Mouse (Mus musculus) lung, postnatal 36 days (tissue): Measurements from ENCODE around the gene Map7.
A peak's percentile ranks its signal among the peaks of the same experiment; 100 is the strongest.

Source experiments
- DNase-seq: peaks from one replicate; pipeline ENCODE4 v3.0.0; 2022; ENCODE audit warnings: mixed read lengths

The Map7 gene

DNA sequence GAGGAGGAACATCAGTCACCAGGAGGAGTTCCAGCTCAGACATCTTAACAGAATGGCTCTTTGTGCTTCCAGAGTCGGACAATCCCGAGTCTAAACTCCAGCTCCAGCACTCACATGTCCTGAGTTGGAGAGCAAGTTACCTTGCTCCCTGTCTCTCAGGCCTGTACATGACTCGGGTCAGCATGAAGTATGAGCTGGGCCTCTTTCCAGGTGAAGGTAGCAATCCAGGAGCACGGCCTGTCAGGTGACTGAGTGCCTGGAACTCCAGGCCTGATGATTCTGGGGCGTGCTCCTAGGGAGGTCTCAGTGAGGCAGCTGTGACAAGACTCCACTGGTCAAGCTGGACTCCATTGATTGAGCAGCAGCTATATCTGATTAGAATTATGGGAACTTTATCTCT lies 90.0 kb downstream of the Map7 start:
- DNase-seq, result peak; percentile 37

DNA sequence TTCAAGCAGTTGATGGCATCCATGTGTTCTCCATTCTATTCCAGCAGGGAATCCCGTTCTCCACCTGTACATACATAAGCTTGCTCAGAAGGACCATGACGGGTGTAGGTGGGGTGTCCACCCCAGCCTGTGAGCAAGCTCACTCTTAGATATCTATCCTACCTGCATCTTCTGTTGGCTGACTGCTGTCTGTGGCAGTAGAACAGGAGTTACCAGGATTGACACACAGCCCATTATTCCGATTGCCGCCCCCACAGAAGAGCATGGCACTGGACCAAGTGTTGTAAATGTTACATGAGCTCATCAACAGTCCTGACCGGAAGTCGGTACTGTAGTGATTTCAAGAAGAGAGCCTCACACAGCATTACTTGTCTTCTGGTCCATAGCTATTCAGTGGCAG lies 92.6 kb downstream of the Map7 start:
- no peak for DNase-seq

DNA sequence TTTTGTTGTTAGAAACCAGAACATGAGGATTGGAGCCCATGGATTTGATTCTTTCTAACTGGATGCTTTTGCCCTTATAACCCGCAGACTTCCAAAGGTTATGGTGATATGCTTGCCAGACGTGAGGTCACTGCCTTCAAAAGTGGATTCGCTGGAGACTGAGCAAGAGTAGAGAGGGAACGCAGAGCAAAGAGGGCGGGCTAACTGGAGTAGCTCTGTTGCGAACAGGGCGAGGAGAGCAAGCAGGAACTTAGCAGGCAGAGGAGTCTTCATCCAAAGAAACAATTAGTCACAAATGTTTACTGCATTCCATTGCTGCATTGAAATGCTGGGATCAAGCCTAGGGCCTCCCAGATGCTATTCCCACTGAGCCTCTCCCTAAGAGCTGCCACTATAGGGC lies 95.0 kb downstream of the Map7 start:
- peak; percentile 52 for DNase-seq

DNA sequence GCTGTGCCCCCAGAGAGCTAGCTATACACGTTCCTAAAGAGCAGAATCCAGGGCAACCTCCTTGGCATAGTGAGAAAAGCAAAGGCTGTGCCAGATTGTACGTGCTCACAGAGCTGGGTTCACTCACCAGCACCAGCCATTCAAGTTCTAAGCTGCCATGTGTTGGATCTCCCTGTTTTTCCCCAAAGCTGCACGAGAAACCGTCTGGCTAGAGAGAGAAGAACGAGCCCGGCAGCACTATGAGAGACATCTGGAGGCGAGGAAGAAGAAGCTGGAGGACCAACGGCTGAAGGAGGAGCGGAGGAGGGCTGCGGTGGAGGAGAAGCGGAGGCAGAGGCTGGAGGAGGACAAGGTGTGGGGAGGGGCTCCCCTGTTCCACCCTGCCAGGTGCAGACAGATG lies 96.8 kb downstream of the Map7 start:
- no peak for DNase-seq

DNA sequence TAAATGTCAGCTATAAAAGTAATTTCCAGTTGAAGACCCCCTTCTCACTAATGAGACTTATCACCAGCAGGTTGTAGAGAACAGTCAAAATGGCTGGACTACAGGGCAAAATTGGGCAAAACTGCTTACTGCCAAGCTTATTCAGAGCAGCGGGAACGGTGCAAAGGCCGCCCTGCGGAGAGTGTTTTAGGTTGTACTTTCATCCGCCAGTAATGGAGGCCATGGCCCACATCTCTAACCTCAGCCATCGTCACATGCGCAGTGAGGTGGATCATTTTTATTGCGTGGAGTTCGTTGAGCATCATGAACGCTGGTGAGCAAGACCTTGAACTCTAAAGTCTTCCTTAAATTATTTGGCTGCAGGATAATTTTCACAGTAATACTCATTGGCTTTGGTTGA lies 100.8 kb downstream of the Map7 start:
- no peak for DNase-seq

DNA sequence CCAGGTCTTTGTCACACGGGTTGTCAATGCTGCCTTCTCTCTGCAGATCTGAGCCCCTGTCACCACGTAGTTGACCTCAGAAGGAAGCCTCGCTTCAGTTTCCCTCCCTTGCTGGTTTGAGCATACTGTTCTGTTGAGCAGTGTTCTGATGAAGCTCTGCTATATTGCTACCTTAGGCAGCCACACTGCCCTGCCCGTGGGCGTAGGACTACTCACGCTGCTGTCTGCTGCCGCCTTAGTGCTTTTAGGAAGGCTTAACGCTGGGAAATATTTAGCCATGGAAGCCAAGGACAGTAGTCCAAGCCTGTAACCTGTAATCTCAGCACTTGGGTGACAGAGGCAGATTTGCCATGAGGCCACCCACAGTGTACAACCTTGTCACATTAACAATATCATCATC lies 107.3 kb downstream of the Map7 start:
- no peak for DNase-seq

DNA sequence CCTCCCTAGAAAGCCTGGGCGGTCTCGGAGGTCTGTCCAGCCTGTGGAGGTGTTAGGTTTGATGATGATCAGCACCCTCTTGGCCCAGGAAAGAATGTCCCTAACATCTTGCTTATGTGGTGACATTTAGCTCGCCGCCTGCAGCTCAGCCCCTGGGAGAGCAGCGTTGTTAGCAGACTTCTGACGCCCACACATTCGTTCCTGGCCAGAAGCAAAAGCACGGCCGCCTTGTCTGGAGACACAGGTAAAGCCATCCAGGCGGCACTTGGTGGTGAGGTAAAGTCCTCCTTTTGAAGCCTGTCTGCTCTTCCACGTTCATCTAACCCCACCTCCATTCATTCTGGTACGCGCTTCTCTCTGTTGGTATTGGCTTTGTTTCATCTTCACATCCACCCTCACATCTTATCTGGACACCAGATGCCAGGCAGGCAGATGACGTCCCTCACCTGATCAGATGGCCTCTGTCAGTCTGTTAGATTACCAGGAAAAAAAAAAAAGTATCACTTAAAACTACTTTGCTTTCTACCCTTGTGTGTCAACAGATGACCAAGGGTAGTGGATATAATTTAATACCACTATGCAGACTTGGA lies 108.9 kb downstream of the Map7 start:
- DNase-seq, result no peak

DNA sequence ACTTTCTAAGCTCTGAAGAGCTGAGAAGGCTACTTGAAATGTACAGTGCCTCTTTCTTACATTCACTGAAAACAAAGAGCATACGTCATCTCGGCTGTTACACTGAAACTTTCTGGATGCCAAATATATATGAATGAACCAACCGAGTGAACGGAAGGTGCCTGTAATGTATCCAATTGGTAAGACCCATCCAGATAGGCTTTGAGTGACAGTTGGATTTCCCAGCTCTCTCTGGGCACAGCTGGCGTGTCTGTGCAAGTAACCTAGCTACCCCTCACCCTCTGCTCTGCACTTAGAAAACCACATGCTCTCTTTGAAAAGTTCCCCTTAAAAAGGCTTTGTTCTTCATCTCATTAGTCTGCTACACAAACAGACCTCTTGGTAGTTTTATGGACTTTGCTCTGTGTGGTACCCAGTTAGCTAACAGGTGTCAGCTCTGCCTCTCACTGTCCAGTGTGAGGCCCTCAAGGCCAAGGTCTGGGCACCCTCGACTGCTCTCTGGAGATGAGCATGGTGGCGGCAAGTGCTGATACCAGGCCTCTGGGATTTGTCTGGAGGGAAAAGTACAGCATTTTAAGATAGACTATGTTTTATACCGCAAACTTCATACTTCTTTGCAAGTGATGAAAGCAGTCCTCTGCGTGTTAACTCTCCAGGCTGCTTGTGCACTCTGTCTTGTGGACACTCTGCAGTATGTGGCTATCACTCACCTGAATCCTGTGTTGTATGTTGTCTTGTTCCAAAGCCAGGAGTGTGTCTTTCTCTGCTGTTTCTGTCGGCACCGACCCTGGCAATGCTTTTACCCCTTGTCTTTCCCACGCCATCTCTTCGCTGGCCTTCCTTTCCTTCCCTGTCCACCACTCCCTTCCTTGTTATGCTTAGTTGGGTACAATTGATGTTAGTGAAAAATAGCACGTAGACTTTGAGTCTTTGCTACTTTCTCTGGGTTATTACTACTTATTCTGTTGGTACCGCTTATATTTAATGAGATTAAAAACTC lies 109.8 kb downstream of the Map7 start:
- DNase-seq, result no peak

DNA sequence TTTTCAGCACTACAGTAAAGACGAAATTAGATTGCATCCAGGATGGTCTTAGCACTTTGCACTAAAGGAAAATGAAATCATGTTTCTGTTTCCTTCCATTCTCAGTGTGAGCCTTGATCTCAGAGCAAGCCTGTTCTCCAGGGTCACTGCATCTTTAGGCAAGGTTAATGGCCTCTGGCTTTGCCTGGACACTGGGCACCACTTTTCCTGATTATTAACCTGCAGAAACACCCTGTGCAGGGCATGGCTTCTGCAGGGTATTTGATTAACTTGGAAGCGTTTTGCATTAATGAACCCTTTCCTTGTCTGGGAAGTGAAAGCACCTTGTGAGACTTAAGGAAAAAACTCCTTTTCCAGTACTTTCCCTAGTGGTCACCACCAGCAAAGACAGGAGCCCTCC lies 111.2 kb downstream of the Map7 start:
- no peak for DNase-seq

DNA sequence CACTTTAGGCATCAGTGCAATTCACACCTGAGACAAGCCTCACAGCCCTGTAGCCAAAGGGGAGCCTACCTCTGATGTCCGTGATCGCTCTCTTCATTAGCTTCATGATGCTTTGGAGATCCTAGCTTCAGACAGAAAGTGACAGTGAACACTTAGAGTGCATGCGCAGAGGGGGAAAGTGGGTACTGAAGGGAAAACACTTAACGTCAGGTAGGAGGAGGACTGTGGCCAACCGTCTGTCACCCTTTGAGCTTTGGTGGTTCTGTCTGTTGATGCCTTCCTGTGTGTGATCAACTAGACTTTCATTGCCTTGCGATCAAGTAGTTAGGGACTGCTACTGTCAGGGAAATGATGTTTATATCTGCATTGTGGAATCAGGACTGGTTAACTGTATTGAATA lies 114.6 kb downstream of the Map7 start:
- DNase-seq, result no peak

DNA sequence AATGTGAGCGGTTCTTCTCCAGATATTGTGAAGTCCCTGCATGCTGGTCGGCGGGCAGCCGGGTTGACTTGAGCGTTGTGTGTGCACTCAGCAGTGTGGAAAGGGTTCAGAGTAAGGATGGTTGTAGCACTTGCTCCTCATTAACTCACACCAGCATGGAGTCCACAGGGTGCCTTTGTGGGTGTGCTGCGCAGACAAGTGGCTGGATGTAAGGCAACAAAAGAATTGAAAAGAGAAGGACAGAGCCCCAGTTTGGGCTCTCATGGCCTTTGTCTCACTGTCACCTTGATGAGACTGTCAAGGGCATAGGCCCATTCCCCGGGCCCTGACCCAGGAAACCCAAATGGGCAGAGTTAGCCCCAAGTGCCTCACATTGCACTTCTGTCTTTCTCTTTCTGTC lies 116.2 kb downstream of the Map7 start:
- DNase-seq, result no peak

DNA sequence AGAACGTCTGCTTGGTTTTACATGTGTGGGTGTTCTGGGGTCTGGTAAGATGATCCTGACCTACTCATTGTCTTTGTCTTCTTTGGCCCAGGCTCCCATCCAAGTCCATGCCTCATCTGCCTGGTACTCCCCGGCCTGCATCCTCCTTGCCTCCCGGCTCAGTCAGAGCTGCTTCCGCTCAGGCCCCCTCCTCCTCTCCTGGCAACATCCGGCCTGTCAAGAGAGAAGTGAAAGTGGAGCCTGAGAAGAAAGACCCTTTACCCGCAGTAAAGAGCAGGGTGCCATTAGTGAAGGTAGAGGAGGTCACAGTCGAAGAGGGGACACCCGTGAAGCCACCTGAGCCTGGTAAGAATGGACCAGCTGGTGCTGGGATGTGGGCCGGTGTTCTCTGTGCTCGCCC lies 118.8 kb downstream of the Map7 start:
- no peak for DNase-seq

DNA sequence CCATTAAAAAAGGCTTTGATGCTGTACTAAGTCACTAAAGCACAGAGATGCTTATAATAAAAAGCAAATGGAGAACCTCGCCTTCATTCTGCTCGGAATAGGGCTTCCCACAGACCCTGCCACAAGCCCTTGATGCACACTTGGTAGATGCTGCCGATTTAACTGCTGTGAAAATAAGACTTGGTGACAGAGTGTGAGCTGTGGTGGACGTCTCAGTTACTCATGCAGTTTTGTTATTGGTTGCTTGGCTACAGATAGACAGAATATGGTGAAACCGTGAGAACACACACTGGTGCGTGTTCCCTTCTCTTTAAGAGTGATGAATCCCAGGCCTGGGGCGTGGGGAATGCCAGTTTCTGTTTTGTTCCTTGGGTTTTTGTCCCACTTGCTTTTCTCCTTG lies 120.7 kb downstream of the Map7 start:
- DNase-seq, result no peak

DNA sequence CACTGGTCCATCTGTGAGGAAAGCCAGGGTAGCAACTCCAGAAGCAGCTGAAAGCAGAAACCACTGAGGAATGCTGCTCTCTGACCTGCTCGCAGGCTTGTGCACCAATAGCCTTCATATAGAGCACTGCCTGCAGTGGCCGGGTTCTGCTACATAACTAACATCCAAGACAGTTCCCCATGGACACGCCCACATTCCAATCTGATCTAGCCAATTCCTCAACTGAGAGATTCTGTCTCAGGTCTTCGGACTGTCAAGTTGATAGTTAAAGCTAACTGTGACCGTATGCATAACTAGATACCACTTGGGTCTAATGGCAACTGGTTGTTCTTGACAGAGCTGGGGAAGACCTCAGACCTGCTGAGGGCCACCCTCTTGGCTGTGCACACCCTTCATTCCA lies 124.1 kb downstream of the Map7 start:
- no peak for DNase-seq

DNA sequence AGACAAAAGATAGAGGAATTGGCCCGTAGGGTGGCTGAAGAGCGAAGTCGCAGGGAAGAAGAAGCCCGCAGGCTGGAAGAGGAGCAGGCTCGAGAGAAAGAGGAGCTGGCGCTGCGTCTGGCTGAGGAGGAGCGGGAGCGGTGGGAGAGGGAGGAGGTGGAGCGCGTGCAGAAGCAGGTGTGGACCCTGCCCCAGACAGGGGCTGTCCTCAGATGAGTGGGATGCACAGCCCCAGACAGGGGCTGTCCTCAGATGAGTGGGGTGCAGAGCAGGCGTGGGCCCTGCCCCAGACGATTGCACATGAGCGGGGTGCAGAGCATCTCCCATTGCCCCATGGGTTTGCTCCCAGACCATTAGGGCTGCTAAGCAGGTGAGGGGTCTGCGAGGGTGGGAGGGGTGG lies 125.0 kb downstream of the Map7 start:
- DNase-seq, result no peak

DNA sequence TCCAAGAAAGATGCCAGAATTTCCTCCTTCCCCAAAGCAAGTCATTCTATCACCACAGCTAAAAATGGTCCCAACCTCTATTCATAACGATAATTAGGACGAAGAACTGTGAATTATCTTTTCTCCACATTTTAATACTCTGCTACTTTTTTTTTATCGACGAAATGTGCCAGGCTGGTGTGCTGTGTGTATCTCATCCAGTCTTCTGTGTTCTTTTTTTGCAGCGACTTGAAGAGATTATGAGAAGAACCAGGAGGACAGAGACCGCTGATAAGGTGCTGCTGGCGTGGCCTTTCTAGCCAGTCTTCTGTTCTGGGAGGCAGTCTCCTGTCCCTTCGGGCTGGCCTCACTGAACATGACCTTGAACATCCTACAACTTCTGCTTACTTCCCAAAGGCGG lies 125.8 kb downstream of the Map7 start:
- DNase-seq, result no peak

DNA sequence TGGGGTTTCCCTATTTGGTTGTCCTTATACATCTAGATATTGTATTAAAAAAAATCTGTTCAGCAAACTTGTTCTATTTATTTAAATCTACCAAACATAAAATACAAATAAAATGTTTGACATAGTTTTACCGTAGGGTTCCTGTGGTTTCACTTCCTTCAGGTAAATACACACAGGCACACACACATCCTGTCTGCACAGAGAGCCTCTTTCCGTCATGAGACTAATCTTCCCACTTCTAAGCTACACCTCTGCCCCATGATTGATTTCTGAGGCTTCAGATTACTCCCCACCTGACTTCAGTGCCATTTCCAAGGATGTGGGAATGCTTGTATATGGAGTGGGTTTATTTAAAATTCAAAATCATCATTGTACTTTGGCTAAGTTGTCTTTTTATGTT lies 133.2 kb downstream of the Map7 start:
- no peak for DNase-seq

DNA sequence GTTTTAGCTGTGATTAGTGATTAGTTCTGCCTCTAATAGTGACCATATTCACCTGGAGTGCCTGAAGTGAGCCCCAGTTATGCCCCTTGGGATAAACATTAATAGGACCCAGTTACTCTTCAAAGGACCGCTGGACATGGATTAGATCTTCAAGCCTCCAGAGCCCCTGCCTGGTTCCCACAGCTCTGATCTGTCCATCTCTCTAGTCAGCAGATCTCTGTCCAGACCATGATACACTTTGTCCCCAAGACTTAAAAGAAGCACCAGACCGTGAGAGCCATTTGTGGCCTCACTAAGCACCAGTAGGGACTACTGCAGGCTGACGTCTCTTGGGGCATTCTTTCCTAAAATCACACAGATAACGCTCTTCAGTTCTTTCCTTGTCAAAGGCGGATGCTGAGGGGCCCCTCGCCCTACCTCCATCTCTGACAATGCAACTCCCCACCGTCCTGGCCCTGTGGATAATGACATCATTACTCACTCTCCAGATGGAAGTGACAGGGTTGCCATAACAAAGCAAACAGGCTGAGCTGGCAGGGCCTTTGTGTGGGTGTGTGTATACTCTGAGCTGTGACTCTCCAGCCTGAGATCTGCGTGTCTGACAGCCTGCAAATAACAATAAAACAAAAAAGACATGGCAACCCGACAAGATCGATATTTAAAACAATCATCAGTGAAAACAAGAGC lies 137.2 kb downstream of the Map7 start:
- peak; percentile 41 for DNase-seq

DNA sequence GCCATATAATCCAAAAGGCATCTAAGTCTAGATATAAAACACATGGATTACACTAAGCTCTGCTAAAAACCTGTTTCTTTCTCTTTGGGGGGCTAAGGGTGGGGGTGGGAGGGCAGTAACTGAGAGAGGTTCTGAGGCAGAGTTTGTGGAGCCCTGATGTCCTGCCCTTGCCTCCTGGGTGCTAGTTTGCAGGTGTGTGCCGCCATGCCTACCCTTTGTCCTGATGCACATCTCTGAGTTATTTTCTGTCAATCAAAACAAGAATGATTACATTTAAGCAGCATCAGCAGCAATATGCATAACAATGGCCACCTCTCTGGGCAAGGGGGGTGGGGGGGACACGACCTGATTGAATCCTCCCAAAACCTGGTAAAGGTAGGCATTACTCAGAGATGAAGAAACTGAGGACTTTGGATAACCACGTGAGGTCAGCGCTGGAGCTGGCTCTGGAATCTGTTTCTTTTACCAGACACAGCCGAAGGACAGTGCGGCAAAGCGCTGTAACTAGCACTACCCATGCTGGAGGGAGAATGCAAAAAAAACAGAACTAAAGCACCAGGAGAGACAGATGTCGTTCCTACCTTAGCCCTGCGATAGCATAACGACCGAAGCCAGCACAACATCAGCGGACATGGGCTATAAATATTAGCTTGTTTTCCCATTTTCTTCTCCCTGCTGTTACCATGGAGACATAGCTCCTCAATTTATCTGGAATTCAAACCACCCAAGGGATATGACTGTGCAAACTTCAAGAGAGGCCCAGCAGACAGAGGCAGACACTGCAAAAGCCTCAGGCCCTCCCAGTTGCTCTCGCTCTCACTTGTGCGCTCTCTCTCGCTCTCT lies 137.9 kb downstream of the Map7 start:
- DNase-seq, result no peak

DNA sequence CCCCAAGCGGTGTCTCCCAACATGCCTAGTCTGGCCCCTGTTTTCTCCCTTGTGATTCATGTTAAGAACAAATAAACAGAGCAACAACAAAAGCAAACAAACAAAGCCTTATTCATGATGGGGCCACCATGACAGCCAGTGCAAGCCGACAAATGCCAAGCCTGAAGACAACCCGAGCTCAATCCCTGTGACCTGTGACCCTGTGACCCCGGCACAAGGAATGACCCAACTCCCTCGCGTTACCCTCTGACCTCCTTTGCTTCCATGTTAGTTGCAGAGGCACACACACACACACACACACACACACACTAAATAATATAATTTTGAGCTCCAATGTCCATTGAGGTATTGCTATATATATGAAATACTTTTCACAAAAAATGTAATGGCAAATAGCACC lies 139.1 kb downstream of the Map7 start:
- no peak for DNase-seq

DNA sequence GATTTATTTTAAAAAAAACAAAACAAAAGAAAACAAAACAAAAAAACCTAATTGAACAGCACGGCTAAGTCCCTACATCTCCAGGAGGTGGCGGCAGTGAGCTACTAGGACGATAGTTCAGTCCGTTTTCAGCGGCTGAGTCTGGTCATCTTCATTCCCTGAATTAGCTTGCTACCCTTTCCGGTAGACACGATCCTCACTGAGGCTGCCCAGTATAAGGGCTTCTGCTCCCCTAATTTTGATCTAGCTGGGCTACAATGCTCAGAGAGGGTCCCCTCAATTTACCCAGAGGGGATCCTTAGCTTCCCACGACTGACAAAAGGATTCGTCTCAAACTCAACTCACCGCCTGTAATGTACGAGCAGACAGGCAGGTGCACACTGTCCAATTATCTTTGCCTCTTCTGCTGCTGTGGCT lies 142.2 kb downstream of the Map7 start:
- peak; percentile 84 for DNase-seq

DNA sequence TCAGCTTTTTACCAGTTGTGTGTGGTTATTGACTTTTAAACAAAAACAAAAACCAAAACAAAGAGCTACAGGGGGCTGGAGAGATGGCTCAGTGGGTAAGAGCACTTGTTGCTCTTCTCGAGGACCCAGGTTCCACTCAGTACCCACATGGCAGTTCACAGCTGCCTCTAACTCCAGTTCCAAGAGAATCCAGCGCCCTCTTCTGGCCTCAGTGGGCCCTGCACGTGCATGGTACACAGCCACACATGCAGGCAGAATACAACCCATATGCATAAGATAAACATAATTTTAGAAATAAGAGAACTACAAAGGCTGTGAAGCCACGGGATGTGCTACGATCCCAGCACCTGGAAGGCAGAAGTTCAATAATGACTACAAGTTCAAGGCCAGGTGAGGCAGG lies 147.7 kb downstream of the Map7 start:
- peak; percentile 16 for DNase-seq
